Mouse (Mus musculus): Measurements from ENCODE around the gene Sfrp2.

DNA sequence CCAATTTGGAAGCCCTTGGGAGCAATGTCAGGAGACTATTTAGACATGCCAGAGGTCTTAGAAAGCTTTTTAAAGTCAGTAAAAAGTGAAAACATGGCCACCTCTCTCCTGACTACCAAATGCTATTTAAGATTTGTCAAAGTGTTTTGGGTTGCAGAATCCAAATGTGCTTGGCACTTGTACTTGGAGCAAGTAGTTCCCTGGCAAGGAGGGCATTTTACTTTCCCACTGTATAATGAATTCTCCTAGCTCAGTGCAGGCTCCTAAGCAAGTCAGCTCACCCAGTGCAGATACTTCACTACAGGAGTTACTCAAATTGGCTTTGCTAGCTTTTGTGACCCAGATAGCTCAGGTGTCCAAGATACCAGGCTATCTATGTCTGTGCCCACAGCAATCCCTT is 46.7 kb downstream of the Sfrp2 start:
- TF ChIP-seq CTCF (conservative IDR thresholded peaks at IDR 0.05; ENCODE audit: low read length) (no peak), POU5F1 (IDR thresholded peaks at IDR 0.05; ENCODE audit: borderline replicate concordance, low read length) (no peak), NANOG (IDR thresholded peaks at IDR 0.05; ENCODE audit: borderline replicate concordance, low read length) (no peak)

All from E14TG2a.4 (cell line).